Mouse (Mus musculus): ENCODE measurements at regions not wholly inside any gene's neighbourhood (a gene's known extent, or its start where the extent isn't known, plus 50 kb on each side); places are given as distances from the start of the nearest gene placed in this dataset.

- H3K36me3 ChIP-seq (ENCODE audit: control insufficient read depth, insufficient read depth, low read length): no peaks in the 10 kb centered on the region
- H3K4me3 ChIP-seq (ENCODE audit: control insufficient read depth, insufficient read depth, low read length): no peak overlapping the region
- no peaks in the 10 kb centered on the region for H3K27me3 ChIP-seq (ENCODE audit: control insufficient read depth, insufficient read depth, low read length)
- TF ChIP-seq CTCF (IDR thresholded peaks at IDR 0.05; ENCODE audit: borderline replicate concordance, control insufficient read depth, extremely low read depth, insufficient read depth, low read length, poor library complexity): no peak
- TF ChIP-seq POLR2A (IDR thresholded peaks at IDR 0.05; ENCODE audit: control insufficient read depth, extremely low read depth, insufficient read depth, low read length, poor library complexity): no peak
- no peaks in the 10 kb centered on the region for H3K4me1 ChIP-seq (replicated peaks; ENCODE audit: control insufficient read depth, insufficient read depth, low read length)
- DNase-seq: no peak
- 39% methylated on average over 1 of the region's 1 CpGs for WGBS
- H3K27ac ChIP-seq (ENCODE audit: control insufficient read depth, insufficient read depth, low read length): no peak overlapping the region
Observed at GRCm38 (mm10) chr19:28134806-28135205, 123.8 kb upstream of the Rfx3 start.

- 86% methylated on average over 10 of the region's 10 CpGs for WGBS
- Histone ChIP-seq H3K4me3 (ENCODE audit: control insufficient read depth, insufficient read depth, low read length) (no peak overlapping the region), H3K27ac (ENCODE audit: control insufficient read depth, insufficient read depth, low read length) (no peak overlapping the region), H3K36me3 (ENCODE audit: control insufficient read depth, insufficient read depth, low read length) (no peaks in the 10 kb centered on the region), H3K4me1 (replicated peaks; ENCODE audit: control insufficient read depth, insufficient read depth, low read length) (no peaks in the 10 kb centered on the region), H3K27me3 (ENCODE audit: control insufficient read depth, insufficient read depth, low read length) (no peaks in the 10 kb centered on the region)
- no peak for DNase-seq
- TF ChIP-seq POLR2A (IDR thresholded peaks at IDR 0.05; ENCODE audit: control insufficient read depth, extremely low read depth, insufficient read depth, low read length, poor library complexity) (no peak), CTCF (IDR thresholded peaks at IDR 0.05; ENCODE audit: borderline replicate concordance, control insufficient read depth, extremely low read depth, insufficient read depth, low read length, poor library complexity) (no peak)
Observed at GRCm38 (mm10) chr19:28111263-28112180, 100.6 kb upstream of the Rfx3 start.

GRCm38 (mm10) chr19:28095620-28096019 is 84.7 kb upstream of the Rfx3 start:
- no peak for DNase-seq
- no peaks in the 10 kb centered on the region for H3K4me1 ChIP-seq (replicated peaks; ENCODE audit: control insufficient read depth, insufficient read depth, low read length)
- TF ChIP-seq CTCF (IDR thresholded peaks at IDR 0.05; ENCODE audit: borderline replicate concordance, control insufficient read depth, extremely low read depth, insufficient read depth, low read length, poor library complexity) (no peak), POLR2A (IDR thresholded peaks at IDR 0.05; ENCODE audit: control insufficient read depth, extremely low read depth, insufficient read depth, low read length, poor library complexity) (no peak)
- H3K36me3 ChIP-seq (ENCODE audit: control insufficient read depth, insufficient read depth, low read length): no peaks in the 10 kb centered on the region
- 57% methylated on average over 9 of the region's 9 CpGs for WGBS
- no peak overlapping the region for H3K4me3 ChIP-seq (ENCODE audit: control insufficient read depth, insufficient read depth, low read length)
- no peak overlapping the region for H3K27ac ChIP-seq (ENCODE audit: control insufficient read depth, insufficient read depth, low read length)
- no peaks in the 10 kb centered on the region for H3K27me3 ChIP-seq (ENCODE audit: control insufficient read depth, insufficient read depth, low read length)

- no peak for DNase-seq
- H3K4me1 ChIP-seq (replicated peaks; ENCODE audit: control insufficient read depth, insufficient read depth, low read length): no peaks in the 10 kb centered on the region
- no peaks in the 10 kb centered on the region for H3K36me3 ChIP-seq (ENCODE audit: control insufficient read depth, insufficient read depth, low read length)
- TF ChIP-seq POLR2A (IDR thresholded peaks at IDR 0.05; ENCODE audit: control insufficient read depth, extremely low read depth, insufficient read depth, low read length, poor library complexity) (no peak), CTCF (IDR thresholded peaks at IDR 0.05; ENCODE audit: borderline replicate concordance, control insufficient read depth, extremely low read depth, insufficient read depth, low read length, poor library complexity) (no peak)
- no peak overlapping the region for H3K27ac ChIP-seq (ENCODE audit: control insufficient read depth, insufficient read depth, low read length)
- WGBS: 93% methylated on average over 6 of the region's 6 CpGs
- H3K4me3 ChIP-seq (ENCODE audit: control insufficient read depth, insufficient read depth, low read length): no peak overlapping the region
- H3K27me3 ChIP-seq (ENCODE audit: control insufficient read depth, insufficient read depth, low read length): no peaks in the 10 kb centered on the region
Observed at GRCm38 (mm10) chr19:28092252-28092651, 81.3 kb upstream of the Rfx3 start.

GRCm38 (mm10) chr19:28087607-28088546 is 76.9 kb upstream of the Rfx3 start:
- no peak overlapping the region for H3K27ac ChIP-seq (ENCODE audit: control insufficient read depth, insufficient read depth, low read length)
- TF ChIP-seq POLR2A (IDR thresholded peaks at IDR 0.05; ENCODE audit: control insufficient read depth, extremely low read depth, insufficient read depth, low read length, poor library complexity) (no peak), CTCF (IDR thresholded peaks at IDR 0.05; ENCODE audit: borderline replicate concordance, control insufficient read depth, extremely low read depth, insufficient read depth, low read length, poor library complexity) (no peak)
- WGBS: 93% methylated on average over 12 of the region's 12 CpGs
- no peaks in the 10 kb centered on the region for H3K4me1 ChIP-seq (replicated peaks; ENCODE audit: control insufficient read depth, insufficient read depth, low read length)
- no peaks in the 10 kb centered on the region for H3K36me3 ChIP-seq (ENCODE audit: control insufficient read depth, insufficient read depth, low read length)
- no peak overlapping the region for H3K4me3 ChIP-seq (ENCODE audit: control insufficient read depth, insufficient read depth, low read length)
- no peak for DNase-seq
- no peaks in the 10 kb centered on the region for H3K27me3 ChIP-seq (ENCODE audit: control insufficient read depth, insufficient read depth, low read length)

- H3K27ac ChIP-seq (ENCODE audit: control insufficient read depth, insufficient read depth, low read length): no peak overlapping the region
- WGBS: 97% methylated on average over 3 of the region's 3 CpGs
- H3K36me3 ChIP-seq (ENCODE audit: control insufficient read depth, insufficient read depth, low read length): no peaks in the 10 kb centered on the region
Observed at GRCm38 (mm10) chr19:28070386-28070785, 59.4 kb upstream of the Rfx3 start.

More at GRCm38 (mm10) chr19:28070386-28070785, 59.4 kb upstream of the Rfx3 start:
- TF ChIP-seq CTCF (IDR thresholded peaks at IDR 0.05; ENCODE audit: borderline replicate concordance, control insufficient read depth, extremely low read depth, insufficient read depth, low read length, poor library complexity) (no peak), POLR2A (IDR thresholded peaks at IDR 0.05; ENCODE audit: control insufficient read depth, extremely low read depth, insufficient read depth, low read length, poor library complexity) (no peak)
- H3K27me3 ChIP-seq (ENCODE audit: control insufficient read depth, insufficient read depth, low read length): no peaks in the 10 kb centered on the region
- no peak overlapping the region for H3K4me3 ChIP-seq (ENCODE audit: control insufficient read depth, insufficient read depth, low read length)
- H3K4me1 ChIP-seq (replicated peaks; ENCODE audit: control insufficient read depth, insufficient read depth, low read length): no peaks in the 10 kb centered on the region
- DNase-seq: no peak

Measured in thymus, adult 2 months (tissue).